Comparison of ENCODE assay signal across 28 mouse cellular contexts in the genomic region with DNA sequence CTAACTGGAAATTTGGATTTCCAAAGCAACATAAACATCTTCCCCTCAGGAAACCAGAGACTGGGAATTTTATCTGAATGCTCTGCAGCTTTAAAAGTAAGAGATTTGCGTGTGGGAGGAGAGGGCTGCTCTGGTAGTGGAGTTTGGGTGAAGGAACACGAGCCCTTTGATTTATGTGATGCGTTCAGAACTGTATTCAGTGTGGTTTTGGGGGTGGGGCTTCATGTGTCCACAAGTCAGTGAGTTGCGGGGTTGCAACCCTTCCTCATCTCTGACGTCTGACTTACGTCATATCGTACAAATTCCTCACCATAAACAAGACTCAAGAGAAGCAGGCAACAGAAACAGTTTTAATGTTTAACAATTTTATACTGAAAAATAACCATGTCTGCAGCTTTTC.
DNase-seq lines count a peak whose midpoint lies in the region; ATAC-seq and TF ChIP-seq lines count a peak whose summit lies in the region.
"Had no signal": no experiment of that assay in that cellular context is flagged by ENCODE, and none has a peak within 500 bp of the region (broad histone marks: within the 10 kb centered on the region; RNA-seq: fewer than 3 reads in every experiment).

No protein-coding gene starts in this region.

- no peaks in the 10 kb centered on the region for H3K36me3 ChIP-seq in kidney, postnatal 0 days (ENCODE audit: insufficient read depth, low read length)
- H3K36me3 ChIP-seq: embryonic facial prominence, embryonic 10.5 days; embryonic facial prominence, embryonic 13.5 days; forebrain, embryonic 12.5 days; forebrain, embryonic 15.5 days; heart, embryonic 12.5 days; heart, embryonic 15.5 days; hindbrain, embryonic 10.5 days; hindbrain, embryonic 13.5 days had no signal

- H3K9ac ChIP-seq in kidney, postnatal 0 days (ENCODE audit: low read depth, low read length) = no peak overlapping the region
- H3K9ac ChIP-seq: embryonic facial prominence, embryonic 13.5 days; forebrain, embryonic 12.5 days; forebrain, embryonic 15.5 days; heart, embryonic 12.5 days; heart, embryonic 15.5 days; hindbrain, embryonic 13.5 days had no signal

- no peak for TF ChIP-seq CTCF in kidney, postnatal 0 days (IDR thresholded peaks at IDR 0.05; ENCODE audit: low read depth)

- peaks cover 18% of the 10 kb centered on the region for H3K4me1 ChIP-seq in kidney, postnatal 0 days (replicated peaks; ENCODE audit: insufficient read depth, low read length)
- H3K4me1 ChIP-seq: forebrain, embryonic 12.5 days; forebrain, embryonic 15.5 days; heart, embryonic 15.5 days; hindbrain, embryonic 13.5 days had no signal

- H3K4me2 ChIP-seq in kidney, postnatal 0 days (ENCODE audit: low read length) = no peak overlapping the region
- H3K4me2 ChIP-seq: embryonic facial prominence, embryonic 13.5 days; forebrain, embryonic 12.5 days; forebrain, embryonic 15.5 days; heart, embryonic 12.5 days; heart, embryonic 15.5 days; hindbrain, embryonic 13.5 days had no signal

- no peaks in the 10 kb centered on the region for H3K27me3 ChIP-seq in kidney, postnatal 0 days (ENCODE audit: insufficient read depth, low read length)
- H3K27me3 ChIP-seq: embryonic facial prominence, embryonic 13.5 days; forebrain, embryonic 12.5 days; forebrain, embryonic 15.5 days; hindbrain, embryonic 13.5 days had no signal

- DNase-seq in kidney, postnatal 0 days (ENCODE audit: low spot score) = peak; percentile 79
- DNase-seq in kidney, postnatal 14 days = no peak
- DNase-seq in CD4-positive helper T cell, adult 2 months (ENCODE audit: low read depth, low spot score) = peak; percentile 20
- DNase-seq in T-cell, adult 2 months (ENCODE audit: low spot score) = peak; percentile 30
- no peak for DNase-seq in cerebellum, postnatal 10 days
- DNase-seq in left cerebral cortex, adult 18-20 months (ENCODE audit: low spot score in 2 of 2) = no peak
- DNase-seq: adrenal gland, postnatal 10 days; adrenal gland, postnatal 36 days; B cell, adult 2 months; cerebellum, adult 18-20 months; cerebellum, adult 9-10 months; cerebellum, postnatal 25 days; embryo, embryonic 11 days; gastrocnemius, postnatal 25 days; heart, adult 18-20 months; heart, postnatal 10 days; heart, postnatal 36 days had no signal

- WGBS in kidney, postnatal 0 days = 21% methylated on average over 7 of the region's 7 CpGs

- no peak overlapping the region for H3K4me3 ChIP-seq in kidney, postnatal 0 days (replicated peaks; ENCODE audit: low read depth, low read length)
- H3K4me3 ChIP-seq: embryonic facial prominence, embryonic 10.5 days; embryonic facial prominence, embryonic 13.5 days; erythroblast, embryonic 14.5 days; forebrain, embryonic 12.5 days; forebrain, embryonic 15.5 days; heart, embryonic 12.5 days; heart, embryonic 15.5 days; hindbrain, embryonic 10.5 days; hindbrain, embryonic 13.5 days had no signal

- ATAC-seq in kidney, postnatal 0 days (replicated peaks; ENCODE audit: low FRiP score, low read depth) = no peak
- ATAC-seq: CD4-positive, CD25-positive, alpha-beta regulatory T cell, adult 4 months; forebrain, embryonic 15.5 days; hindbrain, embryonic 16.5 days had no signal

- H3K27ac ChIP-seq in kidney, postnatal 0 days = no peak overlapping the region
- H3K27ac ChIP-seq: embryonic facial prominence, embryonic 10.5 days; embryonic facial prominence, embryonic 13.5 days; forebrain, embryonic 12.5 days; forebrain, embryonic 15.5 days; heart, embryonic 15.5 days; hindbrain, embryonic 10.5 days; hindbrain, embryonic 13.5 days had no signal

- H3K9me3 ChIP-seq in kidney, postnatal 0 days (replicated peaks; ENCODE audit: low read length) = no peaks in the 10 kb centered on the region
- H3K9me3 ChIP-seq: embryonic facial prominence, embryonic 10.5 days; embryonic facial prominence, embryonic 13.5 days; forebrain, embryonic 12.5 days; forebrain, embryonic 15.5 days; heart, embryonic 12.5 days; heart, embryonic 15.5 days; hindbrain, embryonic 10.5 days; hindbrain, embryonic 13.5 days had no signal

Comparison
In these comparisons a context has a peak if more than half of its experiments do, and no peak if none do; other contexts are left out.
1. DNase-seq: peak in kidney, postnatal 0 days (single experiment), CD4-positive helper T cell, adult 2 months (single experiment) and T-cell, adult 2 months (single experiment); none in kidney, postnatal 14 days (single experiment), cerebellum, postnatal 10 days (0 of 2) and left cerebral cortex, adult 18-20 months (0 of 2).